Mouse (Mus musculus): ENCODE results near the gene B430305J03Rik. TPM values are rescaled to one million over a fixed set of nuclear protein-coding genes. Genes with fewer than 3 reads are reported as not detected.

Gene B430305J03Rik
- not detected in 2 replicates for polyA plus RNA-seq (2016; fragmentation: Nextera tagmentation; extraction: Ambion mirVana)

- no peak for ATAC-seq (ENCODE audit: low FRiP score, low read depth)
- Histone ChIP-seq H3K36me3 (no peaks in the 10 kb centered on the region), H3K4me3 (peak within 1 kb of the TSS; percentile 79), H3K9me3 (no peaks in the 10 kb centered on the region), H3K4me2 (replicated peaks) (peak within 1 kb of the TSS; percentile 64), H3K27me3 (replicated peaks) (no peaks in the 10 kb centered on the region), H3K4me1 (peaks cover 14% of the 10 kb centered on the region), H3K27ac (peak within 1 kb of the TSS; percentile 71), H3K9ac (peak within 1 kb of the TSS; percentile 88)
- 3% methylated on average over 10 of the region's 10 CpGs for WGBS
These were observed at the start of gene B430305J03Rik for GRCm38 (mm10) chr3:61365779-61366373. TSS of gene B430305J03Rik (minus strand) at chr3:61365951.

GRCm38 (mm10) chr3:61409683-61410082, 43.9 kb upstream of the B430305J03Rik start:
- ATAC-seq (ENCODE audit: low FRiP score, low read depth), result no peak
- Histone ChIP-seq H3K9ac (no peak overlapping the region), H3K36me3 (no peaks in the 10 kb centered on the region), H3K4me1 (no peaks in the 10 kb centered on the region), H3K27me3 (replicated peaks) (no peaks in the 10 kb centered on the region), H3K9me3 (no peaks in the 10 kb centered on the region), H3K27ac (no peak overlapping the region), H3K4me2 (replicated peaks) (no peak overlapping the region), H3K4me3 (no peak overlapping the region)
- WGBS, result 87% methylated on average over 6 of the region's 6 CpGs

- Histone ChIP-seq H3K4me3 (no peak overlapping the region), H3K9me3 (no peaks in the 10 kb centered on the region), H3K4me2 (replicated peaks) (no peak overlapping the region), H3K9ac (no peak overlapping the region), H3K36me3 (no peaks in the 10 kb centered on the region), H3K4me1 (no peaks in the 10 kb centered on the region), H3K27ac (no peak overlapping the region), H3K27me3 (replicated peaks) (no peaks in the 10 kb centered on the region)
- no peak for ATAC-seq (ENCODE audit: low FRiP score, low read depth)
- whole genome bisulfite sequencing, result 75% methylated on average over 4 of the region's 4 CpGs
These were observed 41.2 kb upstream of the B430305J03Rik start for GRCm38 (mm10) chr3:61406921-61407320.

- no peak overlapping the region for H3K4me3 ChIP-seq
- ATAC-seq (ENCODE audit: low FRiP score, low read depth), result no peak
- 72% methylated on average over 1 of the region's 1 CpGs for WGBS
- H3K4me2 ChIP-seq (replicated peaks), result no peak overlapping the region
- H3K27me3 ChIP-seq (replicated peaks), result no peaks in the 10 kb centered on the region
- H3K4me1 ChIP-seq, result no peaks in the 10 kb centered on the region
- no peak overlapping the region for H3K9ac ChIP-seq
- no peaks in the 10 kb centered on the region for H3K9me3 ChIP-seq
- H3K36me3 ChIP-seq, result no peaks in the 10 kb centered on the region
- H3K27ac ChIP-seq, result no peak overlapping the region
These were observed 35.2 kb upstream of the B430305J03Rik start for GRCm38 (mm10) chr3:61400823-61401387.

- Histone ChIP-seq H3K9me3 (no peaks in the 10 kb centered on the region), H3K36me3 (no peaks in the 10 kb centered on the region), H3K4me2 (replicated peaks) (no peak overlapping the region), H3K4me1 (no peaks in the 10 kb centered on the region), H3K4me3 (no peak overlapping the region), H3K27me3 (replicated peaks) (no peaks in the 10 kb centered on the region), H3K27ac (no peak overlapping the region), H3K9ac (no peak overlapping the region)
- 0 out of 2 replicates have a peak, but pooled peaks have one; percentile 21 for ATAC-seq (ENCODE audit: low FRiP score, low read depth)
- 18% methylated on average over 2 of the region's 2 CpGs for WGBS
These were observed 31.0 kb upstream of the B430305J03Rik start for GRCm38 (mm10) chr3:61396728-61397127.

- Histone ChIP-seq H3K36me3 (no peaks in the 10 kb centered on the region), H3K27me3 (replicated peaks) (no peaks in the 10 kb centered on the region), H3K4me2 (replicated peaks) (no peak overlapping the region), H3K9ac (no peak overlapping the region), H3K9me3 (no peaks in the 10 kb centered on the region), H3K4me1 (no peaks in the 10 kb centered on the region), H3K4me3 (no peak overlapping the region), H3K27ac (no peak overlapping the region)
- ATAC-seq (ENCODE audit: low FRiP score, low read depth), result no peak
- 88% methylated on average over 3 of the region's 3 CpGs for WGBS
These were observed 29.6 kb upstream of the B430305J03Rik start for GRCm38 (mm10) chr3:61395382-61395781.

- Histone ChIP-seq H3K4me3 (no peak overlapping the region), H3K9me3 (no peaks in the 10 kb centered on the region), H3K9ac (no peak overlapping the region), H3K27me3 (replicated peaks) (no peaks in the 10 kb centered on the region), H3K4me1 (no peaks in the 10 kb centered on the region), H3K27ac (no peak overlapping the region), H3K36me3 (no peaks in the 10 kb centered on the region), H3K4me2 (replicated peaks) (no peak overlapping the region)
- 60% methylated on average over 3 of the region's 3 CpGs for WGBS
- no peak for ATAC-seq (ENCODE audit: low FRiP score, low read depth)
These were observed 27.8 kb upstream of the B430305J03Rik start for GRCm38 (mm10) chr3:61393520-61393919.

GRCm38 (mm10) chr3:61392881-61393280, 27.1 kb upstream of the B430305J03Rik start:
- ATAC-seq (ENCODE audit: low FRiP score, low read depth), result no peak
- no peak overlapping the region for H3K4me2 ChIP-seq (replicated peaks)
- WGBS, result 43% methylated on average over 1 of the region's 1 CpGs
- no peaks in the 10 kb centered on the region for H3K36me3 ChIP-seq
- no peak overlapping the region for H3K27ac ChIP-seq
- no peaks in the 10 kb centered on the region for H3K27me3 ChIP-seq (replicated peaks)
- no peak overlapping the region for H3K4me3 ChIP-seq
- H3K9ac ChIP-seq, result no peak overlapping the region
- no peaks in the 10 kb centered on the region for H3K4me1 ChIP-seq
- no peaks in the 10 kb centered on the region for H3K9me3 ChIP-seq

GRCm38 (mm10) chr3:61391564-61391963, 25.8 kb upstream of the B430305J03Rik start:
- no peak overlapping the region for H3K4me2 ChIP-seq (replicated peaks)
- H3K9me3 ChIP-seq, result no peaks in the 10 kb centered on the region
- no peak for ATAC-seq (ENCODE audit: low FRiP score, low read depth)
- H3K4me3 ChIP-seq, result no peak overlapping the region
- 82% methylated on average over 4 of the region's 4 CpGs for WGBS
- H3K36me3 ChIP-seq, result no peaks in the 10 kb centered on the region
- no peak overlapping the region for H3K27ac ChIP-seq
- H3K9ac ChIP-seq, result no peak overlapping the region
- H3K4me1 ChIP-seq, result no peaks in the 10 kb centered on the region
- H3K27me3 ChIP-seq (replicated peaks), result no peaks in the 10 kb centered on the region

GRCm38 (mm10) chr3:61386368-61386767, 20.6 kb upstream of the B430305J03Rik start:
- H3K4me1 ChIP-seq, result no peaks in the 10 kb centered on the region
- H3K4me2 ChIP-seq (replicated peaks), result no peak overlapping the region
- no peak for ATAC-seq (ENCODE audit: low FRiP score, low read depth)
- H3K36me3 ChIP-seq, result no peaks in the 10 kb centered on the region
- no peak overlapping the region for H3K27ac ChIP-seq
- H3K9me3 ChIP-seq, result no peaks in the 10 kb centered on the region
- H3K27me3 ChIP-seq (replicated peaks), result no peaks in the 10 kb centered on the region
- no peak overlapping the region for H3K9ac ChIP-seq
- H3K4me3 ChIP-seq, result no peak overlapping the region
- WGBS, result 81% methylated on average over 4 of the region's 4 CpGs

GRCm38 (mm10) chr3:61376001-61376400, 10.2 kb upstream of the B430305J03Rik start:
- WGBS, result 91% methylated on average over 8 of the region's 8 CpGs
- no peaks in the 10 kb centered on the region for H3K4me1 ChIP-seq
- no peaks in the 10 kb centered on the region for H3K36me3 ChIP-seq
- no peak overlapping the region for H3K4me3 ChIP-seq
- no peak for ATAC-seq (ENCODE audit: low FRiP score, low read depth)
- H3K9me3 ChIP-seq, result no peaks in the 10 kb centered on the region
- H3K27me3 ChIP-seq (replicated peaks), result no peaks in the 10 kb centered on the region
- H3K4me2 ChIP-seq (replicated peaks), result no peak overlapping the region
- no peak overlapping the region for H3K27ac ChIP-seq
- no peak overlapping the region for H3K9ac ChIP-seq

- H3K36me3 ChIP-seq, result no peaks in the 10 kb centered on the region
- H3K27me3 ChIP-seq (replicated peaks), result no peaks in the 10 kb centered on the region
- peaks cover 14% of the 10 kb centered on the region for H3K4me1 ChIP-seq
- no peak overlapping the region for H3K4me3 ChIP-seq
- H3K4me2 ChIP-seq (replicated peaks), result no peak overlapping the region
- H3K9me3 ChIP-seq, result no peaks in the 10 kb centered on the region
- ATAC-seq (ENCODE audit: low FRiP score, low read depth), result no peak
- 92% methylated on average over 1 of the region's 1 CpGs for whole genome bisulfite sequencing
- H3K9ac ChIP-seq, result no peak overlapping the region
- H3K27ac ChIP-seq, result no peak overlapping the region
These were observed 2.7 kb upstream of the B430305J03Rik start for GRCm38 (mm10) chr3:61368446-61368845.
